Mouse (Mus musculus): Measurements from ENCODE around the gene Ctps2.

DNA sequence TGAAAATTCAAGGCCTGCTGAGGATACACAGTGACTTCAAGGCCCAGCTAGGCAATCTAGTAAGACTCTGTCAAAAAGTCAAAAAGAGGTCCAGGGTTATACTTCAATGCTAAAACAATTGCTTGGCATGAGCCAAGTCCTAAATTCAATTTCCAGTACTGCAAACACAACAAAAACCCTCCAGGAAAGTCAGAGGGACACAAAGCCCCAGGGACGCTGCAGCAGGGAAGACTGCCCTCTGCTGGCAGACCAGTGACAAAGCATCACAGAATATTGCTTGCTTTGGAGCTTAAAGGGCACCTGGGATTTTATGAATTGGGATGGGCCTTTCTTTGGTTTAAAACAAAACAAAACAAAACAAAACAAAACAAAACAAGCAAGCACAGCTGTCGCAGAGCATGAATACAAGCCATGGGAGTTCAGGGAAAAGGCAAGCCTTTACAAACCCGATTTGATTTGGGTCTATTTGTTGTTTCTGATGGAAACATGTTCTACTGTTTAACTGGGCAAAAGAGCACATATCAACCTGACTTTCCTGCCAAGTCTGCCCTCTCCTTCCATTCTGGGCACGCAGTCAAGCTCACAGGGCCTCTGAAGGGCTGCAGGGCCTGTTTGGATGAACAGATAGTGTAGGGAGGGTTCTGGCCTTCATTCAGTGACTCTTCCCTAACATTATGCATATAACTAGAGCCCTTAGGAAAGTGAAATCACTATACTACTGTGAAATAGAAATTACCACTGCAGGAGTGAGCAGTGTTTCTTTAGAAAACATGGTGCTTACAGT, 29.1 kb upstream of the Ctps2 start:
- TF ChIP-seq CTCF (conservative IDR thresholded peaks at IDR 0.05; ENCODE audit: low read length), result peak; percentile 87
- no peak for TF ChIP-seq POU5F1 (IDR thresholded peaks at IDR 0.05; ENCODE audit: borderline replicate concordance, low read length)
